Mouse (Mus musculus) urinary bladder, adult 18-20 months (tissue): ENCODE data around the gene Spata32.

Experiments used
- DNase-seq, 2 experiments: peaks; one replicate each; pipeline ENCODE4 v3.0.0; 2022; ENCODE audit warnings: low spot score in 2 of 2, mixed read lengths in 2 of 2

The Spata32 gene

DNA sequence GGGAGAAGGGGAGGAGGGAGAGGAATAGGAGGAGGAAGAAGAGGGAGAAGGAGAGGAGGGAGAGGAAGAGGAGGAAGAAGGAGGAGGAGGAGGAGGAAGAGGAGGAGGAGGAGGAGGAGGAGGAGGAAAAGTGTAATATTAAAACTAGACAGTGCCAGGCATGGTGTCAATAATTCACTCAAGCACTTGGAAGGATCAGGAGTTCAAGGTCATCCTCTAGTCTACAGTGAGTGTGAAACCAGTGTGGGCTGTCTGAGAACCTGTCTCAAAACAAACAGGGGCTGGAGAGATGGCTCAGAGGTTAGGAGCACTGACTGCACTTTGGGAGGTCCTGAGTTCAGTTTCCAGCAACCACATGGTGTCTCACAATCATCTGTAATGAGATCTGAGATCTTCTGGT is 15.9 kb downstream of the Spata32 start:
- DNase-seq: no peak

DNA sequence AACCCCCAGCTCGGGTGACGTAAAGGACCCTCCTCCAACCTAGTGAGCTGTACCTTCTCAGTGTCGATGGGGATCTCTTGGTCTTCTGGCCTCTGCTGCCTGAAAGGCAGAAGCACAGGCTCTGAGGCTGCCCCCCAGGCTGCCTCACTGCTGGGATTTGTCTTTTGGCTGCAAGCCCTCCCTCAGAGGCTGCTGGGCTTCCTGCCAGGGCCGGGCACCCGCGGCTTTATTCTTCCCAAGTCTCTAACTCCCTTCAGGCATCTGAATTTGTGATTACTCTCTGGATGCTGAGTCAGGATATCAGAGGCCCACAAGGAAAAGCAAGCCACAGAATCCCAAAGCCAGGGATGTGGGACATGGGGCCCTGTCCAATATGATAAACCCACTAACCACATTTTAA is 16.6 kb downstream of the Spata32 start:
- no peak for DNase-seq

DNA sequence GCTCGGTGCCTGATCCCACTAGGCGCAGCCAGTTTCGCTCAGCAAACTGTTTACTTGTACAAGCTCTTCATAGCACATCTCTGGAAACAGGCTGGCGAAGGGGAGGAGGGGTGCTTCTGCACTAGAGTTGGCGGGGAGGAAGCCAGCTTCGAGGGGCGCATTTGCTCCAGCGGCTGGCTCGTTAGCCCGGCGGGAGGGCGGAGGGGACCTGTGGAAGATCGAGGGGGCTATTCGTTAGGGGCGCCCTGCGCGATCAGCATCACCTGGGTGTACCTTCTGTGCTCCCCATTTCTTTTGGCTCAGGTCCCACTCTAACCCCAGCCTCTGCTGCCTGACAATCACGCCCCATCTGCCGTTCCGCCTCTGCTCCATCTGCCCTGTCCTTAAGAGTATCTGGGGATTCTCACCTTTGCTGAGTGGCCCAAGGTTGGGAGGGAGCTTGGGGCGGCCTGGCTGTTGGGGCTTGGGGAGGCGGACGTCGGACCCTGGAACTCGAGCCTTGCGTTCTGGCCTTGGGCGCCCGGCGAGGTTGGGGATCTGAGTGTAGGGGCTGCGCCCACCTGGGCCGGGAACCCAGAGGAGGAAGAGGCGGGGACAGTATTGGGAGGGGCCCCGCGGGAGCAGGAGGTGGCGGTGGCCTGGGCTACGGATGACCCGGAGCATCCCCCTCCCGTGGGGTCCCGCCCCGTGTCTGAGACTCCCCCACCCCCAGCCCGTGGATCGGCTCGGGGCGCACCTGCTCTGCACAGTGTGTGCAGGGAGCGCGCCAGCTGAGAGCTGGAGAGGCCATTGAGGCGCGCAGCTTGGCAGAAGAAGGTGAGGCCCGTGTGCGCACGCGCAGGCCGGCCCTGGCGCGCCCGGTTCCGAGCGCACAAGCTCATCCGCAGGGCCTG is 19.1 kb downstream of the Spata32 start:
- DNase-seq: peak in 1 of 2 experiments; percentile 35

DNA sequence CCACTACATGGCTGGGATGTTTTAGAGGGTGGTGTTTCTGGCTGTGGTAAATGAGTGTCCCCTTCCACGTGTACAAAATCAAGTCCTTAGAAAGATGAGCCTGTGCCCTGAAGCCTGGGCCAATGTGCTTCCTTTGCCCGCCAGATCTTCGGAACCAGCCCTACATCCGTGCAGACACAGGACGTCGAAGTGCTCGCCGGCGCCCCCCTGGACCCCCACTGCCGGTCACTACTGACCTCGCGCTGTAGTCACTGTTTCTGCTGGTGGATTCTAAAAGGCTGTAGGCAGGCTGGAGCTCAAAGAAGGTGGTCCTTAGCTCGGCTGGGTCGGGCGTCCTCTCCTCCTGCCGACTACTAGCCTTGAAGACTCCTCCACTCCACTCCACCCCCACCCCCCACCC is 19.9 kb downstream of the Spata32 start:
- DNase-seq: no peak

DNA sequence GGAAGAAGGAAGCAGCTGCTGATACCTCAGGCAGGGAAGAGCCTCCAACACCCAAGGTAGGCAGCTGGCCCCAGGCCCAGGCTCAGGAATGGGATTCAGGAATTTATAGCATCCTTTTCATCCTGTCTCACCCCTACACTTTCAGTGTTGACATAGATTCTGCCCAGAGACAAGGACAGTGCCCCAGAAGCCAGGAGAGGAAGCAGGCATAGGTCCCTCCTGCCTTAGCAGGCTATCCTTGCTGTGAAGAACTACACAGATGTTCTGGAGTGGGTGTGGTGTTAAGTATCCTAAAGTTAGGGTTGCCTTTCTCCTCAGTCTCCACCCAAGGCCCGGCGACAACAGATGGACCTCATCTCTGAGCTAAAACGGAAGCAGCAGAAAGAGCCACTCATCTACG is 20.9 kb downstream of the Spata32 start:
- DNase-seq: no peak

DNA sequence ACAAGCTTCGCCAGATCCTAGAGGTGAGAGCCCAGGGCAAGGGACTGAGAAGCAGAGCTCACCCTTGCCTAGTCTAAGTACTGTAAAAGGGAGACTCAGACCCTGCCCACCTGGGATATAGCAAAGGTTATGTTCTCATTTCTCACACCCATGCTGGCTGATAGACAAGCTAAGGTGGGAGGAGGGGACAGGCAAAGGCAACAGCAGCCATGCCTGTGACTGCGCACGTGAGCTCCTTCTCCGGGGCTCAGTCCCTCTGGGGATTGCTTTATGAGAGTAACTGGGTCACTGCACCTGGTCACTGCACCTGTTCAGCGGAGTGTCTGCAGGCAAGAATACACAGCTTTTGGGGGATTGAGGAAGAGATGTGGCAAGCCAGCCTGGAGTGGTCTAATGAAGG is 22.6 kb downstream of the Spata32 start:
- DNase-seq: no peak

DNA sequence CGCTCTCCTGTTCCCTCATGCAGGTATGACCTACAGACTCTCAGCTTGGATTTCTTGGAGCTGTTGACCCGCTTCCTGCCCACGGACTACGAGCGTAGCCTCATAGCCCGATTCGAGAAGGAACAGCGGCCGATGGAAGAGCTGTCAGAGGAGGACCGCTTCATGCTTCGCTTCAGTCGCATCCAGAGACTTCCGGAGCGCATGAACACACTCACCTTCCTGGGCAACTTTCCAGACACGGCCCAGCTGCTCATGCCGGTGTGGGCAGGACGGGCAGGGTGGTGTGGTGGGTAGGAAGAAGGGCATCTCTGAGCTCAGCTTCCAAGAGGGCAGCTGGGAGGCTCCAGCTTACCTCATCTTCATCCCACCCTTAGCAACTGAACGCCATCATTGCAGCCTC is 23.0 kb downstream of the Spata32 start:
- no peak for DNase-seq

DNA sequence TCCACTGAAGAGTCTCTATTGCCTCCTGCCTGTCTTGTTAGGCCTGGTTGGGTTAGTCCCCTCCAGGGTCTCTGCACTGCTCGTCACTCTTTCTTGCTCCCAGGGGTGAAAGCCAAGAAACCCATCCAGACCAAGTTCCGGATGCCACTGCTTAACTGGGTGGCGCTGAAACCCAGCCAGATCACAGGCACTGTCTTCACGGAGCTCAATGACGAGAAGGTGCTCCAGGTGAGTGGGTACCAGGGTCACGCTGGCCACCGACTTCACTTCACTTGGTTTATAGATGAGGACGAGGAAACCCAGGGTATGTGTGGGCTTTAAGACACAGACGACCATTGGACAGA is 24.4 kb downstream of the Spata32 start:
- no peak for DNase-seq

DNA sequence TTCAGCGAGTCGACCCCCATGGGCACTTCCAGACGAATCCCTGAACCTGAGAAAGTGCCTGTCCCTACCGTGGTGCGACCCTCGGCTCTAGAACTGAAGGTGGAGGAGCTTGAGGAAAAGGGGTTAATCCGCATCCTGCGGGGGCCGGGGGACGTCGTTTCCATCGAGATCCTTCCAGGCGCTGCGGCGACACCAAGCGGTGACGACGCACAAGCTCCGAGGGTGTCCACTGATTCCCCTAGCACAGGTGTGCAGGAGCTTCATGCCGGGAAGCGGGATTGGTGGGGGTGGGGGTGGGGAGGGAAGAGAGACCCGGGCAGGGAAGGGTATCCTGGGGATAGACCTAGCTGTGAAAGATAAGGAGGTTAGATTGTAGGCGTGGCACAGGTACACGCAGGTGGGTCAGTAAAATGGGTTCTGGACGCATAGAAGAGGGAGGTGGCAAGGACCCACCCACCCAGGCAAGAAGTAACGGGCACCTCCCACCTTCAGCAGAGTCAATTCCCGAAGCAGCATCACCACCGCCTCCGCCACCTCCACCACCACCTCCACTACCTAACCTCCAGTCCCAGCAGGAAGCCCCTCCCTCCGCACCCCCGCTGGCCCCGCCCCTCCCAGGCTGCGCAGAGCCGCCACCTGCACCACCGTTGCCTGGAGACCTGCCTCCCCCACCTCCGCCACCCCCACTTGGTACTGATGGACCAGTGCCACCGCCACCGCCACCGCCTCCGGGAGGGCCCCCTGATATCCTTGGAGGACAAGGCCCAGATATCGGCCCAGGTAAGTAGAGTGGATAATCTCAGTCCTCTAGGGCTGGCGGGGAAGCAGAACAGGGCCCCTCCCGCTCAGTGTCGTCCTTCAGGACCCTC is 25.0 kb downstream of the Spata32 start:
- no peak for DNase-seq

DNA sequence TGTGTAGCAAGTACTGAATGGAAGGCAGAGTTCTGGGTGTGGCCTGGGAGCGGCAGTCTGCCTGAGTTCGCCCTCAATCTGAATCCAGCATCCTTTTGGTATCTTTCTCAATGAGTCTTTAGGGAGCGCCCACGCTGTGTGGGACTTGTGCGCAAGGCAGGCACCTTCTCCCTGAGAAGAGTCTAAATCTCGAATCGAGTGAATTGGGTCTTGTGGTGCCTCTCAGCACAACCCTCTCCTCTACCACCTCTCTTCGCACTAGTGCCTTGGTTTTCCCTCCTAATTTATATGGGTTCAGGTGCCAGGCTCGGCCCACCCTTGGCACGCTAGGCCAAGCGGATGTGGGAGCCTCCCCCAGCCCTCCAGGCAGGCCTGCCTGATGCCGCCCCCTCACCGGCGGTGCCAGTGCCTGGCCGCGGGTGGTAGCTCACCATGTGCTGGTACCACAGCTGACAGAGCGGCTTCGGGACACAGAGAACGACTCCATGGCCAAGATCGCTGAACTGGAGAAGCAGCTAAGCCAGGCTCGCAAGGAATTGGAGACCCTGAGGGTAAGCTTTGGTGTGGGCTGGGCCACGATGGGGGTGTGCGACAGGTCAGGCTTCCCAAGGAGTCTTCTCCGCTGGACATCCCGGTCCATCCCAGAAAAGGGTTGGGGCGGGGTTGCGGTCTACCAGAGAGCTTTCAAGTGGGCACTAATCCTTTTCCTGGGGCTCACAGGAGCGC is 25.8 kb downstream of the Spata32 start:
- DNase-seq: no peak

DNA sequence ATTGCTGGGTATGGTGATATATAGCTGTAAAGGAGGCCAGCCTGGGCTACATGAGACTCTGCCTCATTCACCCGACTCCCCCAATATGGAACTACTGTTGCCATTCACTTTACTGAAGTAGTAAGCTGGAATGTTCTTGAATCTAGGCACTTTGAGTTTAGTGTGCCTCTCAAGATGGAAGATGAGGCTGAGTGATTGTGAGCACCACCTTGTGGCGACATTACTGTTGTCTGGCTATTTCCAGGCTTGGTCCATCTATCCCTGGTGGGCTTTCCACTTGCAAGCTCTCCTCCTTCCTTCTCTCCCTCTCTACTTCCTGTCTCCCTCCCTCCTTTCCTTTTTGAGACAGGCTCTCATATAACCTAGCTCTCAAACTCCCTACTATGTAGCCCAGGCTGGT is 33.3 kb downstream of the Spata32 start:
- no peak for DNase-seq

DNA sequence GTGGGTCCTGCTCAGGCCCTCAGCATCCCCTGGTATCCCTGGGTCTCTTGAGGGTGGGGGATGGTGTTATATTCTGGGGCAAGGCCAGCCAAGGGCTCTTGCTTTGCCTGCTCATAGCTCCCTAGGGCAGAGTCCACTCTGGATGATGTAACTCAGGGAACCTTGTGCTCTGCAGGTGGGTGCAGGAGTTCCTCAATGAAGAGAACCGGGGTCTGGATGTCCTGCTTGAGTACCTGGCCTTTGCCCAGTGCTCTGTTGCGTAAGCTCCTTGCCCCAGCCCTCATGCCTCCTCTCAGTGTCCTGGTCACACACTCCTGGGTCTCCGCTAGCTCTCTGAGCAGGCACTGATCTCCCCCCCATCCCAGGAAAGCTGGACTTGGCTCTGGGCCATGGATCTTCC is 36.3 kb downstream of the Spata32 start:
- DNase-seq: no peak

DNA sequence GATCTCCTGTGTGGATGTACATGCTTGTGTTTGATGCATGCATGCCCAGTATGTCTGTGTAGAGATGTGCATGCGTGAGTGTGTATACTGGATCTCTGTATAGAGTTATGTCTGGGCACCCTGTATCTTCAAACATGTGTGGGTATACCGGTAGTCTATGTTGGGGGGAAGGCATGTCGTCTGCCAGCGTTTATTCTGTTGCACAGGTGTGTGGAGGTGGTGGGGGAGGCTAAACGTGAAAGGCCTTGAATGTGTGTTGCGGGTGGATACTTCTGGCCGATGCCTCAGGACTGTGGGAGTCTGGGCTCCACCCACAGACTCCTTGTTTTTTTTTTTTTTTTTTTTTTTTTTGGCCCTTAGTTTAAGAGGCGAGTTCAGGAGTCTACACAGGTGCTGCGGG is 36.9 kb downstream of the Spata32 start:
- DNase-seq: no peak

DNA sequence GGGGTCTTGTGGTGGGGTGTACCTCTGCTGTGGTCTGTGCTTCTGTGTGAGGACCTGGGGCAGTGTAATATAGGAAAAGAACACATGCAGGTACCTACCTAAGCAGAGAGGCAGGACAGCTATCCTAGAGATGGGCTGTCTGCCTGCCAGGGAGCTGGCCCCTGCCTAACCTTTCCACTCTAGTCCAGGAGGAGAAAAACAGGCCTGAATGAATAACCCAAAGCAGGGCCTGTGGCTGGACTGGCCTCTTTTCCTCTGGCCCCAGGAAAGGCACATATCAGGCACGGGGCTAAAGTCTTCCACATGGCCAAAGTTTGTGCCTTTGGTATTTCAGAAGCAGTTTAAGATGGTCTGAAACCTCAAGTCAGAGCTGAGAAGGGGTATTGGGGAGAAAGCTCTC is 37.8 kb downstream of the Spata32 start:
- no peak for DNase-seq

DNA sequence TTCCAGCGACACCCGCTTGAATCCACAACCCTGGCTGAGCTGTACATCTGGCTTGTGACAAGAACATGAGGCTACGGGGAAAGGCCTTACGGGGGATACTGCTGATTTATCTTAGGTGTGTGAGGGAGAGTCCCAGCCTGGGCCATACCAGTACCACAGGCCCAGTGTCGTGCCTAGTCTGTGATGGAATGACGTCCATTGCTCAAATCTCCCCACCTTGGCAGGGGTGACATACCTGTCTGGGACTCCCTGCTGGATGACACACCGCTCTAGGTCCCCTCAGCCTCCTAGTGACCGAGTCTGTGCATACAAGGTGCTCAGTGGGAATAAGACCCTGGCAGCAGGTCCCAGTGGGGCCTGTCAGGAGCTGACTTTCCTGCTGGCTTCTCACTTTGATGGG is 39.5 kb downstream of the Spata32 start:
- DNase-seq: no peak

DNA sequence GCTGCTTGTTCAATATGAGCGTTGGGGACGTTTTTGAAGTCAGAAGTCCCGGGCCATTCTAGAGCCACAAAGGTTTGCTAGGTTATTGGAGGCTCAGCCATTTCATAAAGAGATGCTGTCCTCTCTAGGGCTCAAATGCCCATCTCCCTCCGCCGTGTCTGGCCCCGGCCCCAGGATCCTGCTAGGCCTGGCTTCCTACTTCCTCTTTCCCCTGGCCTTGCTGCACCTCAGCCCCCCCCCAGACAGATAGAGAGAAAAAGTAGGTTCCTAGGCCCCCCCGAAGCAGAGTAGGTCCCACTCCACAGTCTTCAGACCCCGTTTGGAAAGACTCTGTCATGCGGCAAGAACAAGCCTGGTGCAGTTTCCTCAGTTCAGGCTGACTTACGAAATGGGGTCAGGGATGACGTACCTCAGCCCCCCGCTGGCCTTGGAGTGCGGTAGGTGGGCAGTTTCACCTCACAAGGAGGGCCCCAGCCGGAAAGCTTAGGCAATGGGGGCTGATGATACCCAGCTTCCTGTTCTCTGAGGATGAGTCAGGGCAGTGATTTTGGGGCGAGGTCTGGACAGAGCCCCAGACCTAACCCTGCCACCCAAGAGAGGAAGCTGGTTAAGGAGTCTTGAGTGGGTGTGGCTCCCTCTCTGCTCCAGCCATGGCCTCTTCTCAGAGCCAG is 40.3 kb downstream of the Spata32 start:
- no peak for DNase-seq

DNA sequence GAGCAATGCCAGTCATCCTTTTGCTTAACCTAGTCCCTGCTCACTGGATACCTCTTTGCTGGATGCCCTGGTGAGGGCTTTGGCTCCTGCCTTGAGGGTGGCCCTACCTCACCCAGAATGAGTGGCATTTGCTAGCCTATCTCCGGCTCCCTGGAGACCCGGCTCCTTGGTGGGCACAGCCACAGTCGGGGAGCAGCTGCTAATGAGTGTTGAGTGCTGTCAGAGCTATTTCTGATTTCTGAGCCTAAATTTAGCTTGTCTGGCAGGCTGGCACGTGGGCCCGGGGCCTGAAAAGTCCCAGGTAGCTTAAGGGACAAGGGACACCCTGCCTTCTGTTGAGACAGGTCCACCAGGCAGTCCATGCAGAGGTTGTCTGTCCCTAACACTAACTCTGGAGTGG is 41.0 kb downstream of the Spata32 start:
- no peak for DNase-seq

DNA sequence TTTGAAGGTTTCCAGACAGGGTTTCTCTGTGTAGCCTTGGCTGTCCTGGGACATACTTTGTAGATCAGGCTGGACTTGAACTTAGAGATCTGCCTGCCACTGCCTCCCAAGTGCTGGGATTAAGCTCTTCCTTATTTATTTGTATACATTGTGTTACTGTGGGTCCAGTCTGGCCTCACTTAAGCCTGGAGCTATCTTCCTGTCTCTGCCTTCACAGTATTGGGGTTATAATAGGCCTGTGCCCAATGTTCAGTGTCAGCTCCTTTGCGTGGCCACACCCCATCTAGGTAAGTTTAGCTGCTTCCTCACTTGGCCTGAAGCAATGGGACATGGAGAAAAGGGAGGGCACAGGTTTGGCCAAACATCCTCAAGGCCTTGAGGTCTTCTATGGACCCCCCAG is 41.7 kb downstream of the Spata32 start:
- no peak for DNase-seq

DNA sequence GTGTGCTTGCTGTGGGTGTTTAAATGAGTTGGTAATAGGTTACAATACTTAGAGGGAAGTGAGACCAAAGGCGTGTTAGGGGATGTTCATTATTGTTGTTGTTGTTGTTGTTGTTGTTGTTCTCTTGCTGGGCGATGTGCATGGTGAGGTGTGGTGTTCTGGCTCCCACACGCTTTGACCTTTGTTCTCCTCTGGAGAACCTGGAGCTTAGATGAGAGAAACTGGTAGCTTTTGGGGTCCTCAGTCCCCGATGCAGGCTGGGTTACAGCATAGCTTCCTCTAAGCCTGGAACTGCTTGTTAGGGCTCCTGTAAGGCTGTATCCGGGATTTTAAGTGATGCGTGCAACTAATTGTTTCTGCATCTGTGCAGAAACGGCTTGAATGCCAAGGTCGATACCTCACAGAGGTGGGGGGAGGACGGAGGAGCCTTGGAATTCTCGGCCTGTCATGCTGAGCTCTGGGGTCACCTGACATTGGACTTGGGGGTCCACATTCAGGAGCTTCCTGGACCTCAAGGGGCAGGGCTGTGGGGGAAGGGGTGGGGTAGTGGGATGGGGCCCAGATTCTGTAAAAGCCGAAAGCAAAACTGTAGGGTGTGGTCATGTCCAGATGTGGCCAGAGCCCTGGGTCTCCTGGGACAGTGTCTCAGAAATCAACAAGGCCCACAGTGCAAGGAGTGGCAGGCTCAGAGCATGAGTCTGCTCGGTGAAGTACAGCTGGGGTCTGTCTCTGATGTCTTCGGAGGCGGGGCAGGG is 42.4 kb downstream of the Spata32 start:
- no peak for DNase-seq

DNA sequence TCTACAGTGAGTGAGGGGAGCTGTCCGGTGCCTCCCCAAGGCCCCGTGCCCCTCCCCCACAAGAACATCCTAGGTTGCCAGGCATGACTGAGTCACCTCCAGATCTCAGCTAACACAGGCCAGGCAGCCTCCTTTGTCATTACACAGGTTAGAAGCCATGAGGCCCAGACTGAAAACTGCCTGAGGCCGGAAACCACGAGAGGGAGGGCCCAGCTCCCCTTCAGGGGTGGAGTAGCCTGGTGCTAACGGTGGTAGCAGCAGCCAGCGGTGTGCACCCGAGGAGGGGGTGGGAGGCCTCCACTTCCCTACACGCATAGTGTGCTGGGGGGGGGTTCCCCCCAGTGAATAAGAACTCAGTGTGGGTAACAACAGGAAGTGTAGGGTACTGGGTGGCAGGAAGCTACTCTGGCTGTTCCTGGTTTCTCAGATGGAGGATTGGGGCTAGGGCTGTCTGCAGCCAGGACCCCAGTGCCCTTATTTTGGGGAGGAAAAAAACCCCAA is 43.3 kb downstream of the Spata32 start:
- DNase-seq: no peak

DNA sequence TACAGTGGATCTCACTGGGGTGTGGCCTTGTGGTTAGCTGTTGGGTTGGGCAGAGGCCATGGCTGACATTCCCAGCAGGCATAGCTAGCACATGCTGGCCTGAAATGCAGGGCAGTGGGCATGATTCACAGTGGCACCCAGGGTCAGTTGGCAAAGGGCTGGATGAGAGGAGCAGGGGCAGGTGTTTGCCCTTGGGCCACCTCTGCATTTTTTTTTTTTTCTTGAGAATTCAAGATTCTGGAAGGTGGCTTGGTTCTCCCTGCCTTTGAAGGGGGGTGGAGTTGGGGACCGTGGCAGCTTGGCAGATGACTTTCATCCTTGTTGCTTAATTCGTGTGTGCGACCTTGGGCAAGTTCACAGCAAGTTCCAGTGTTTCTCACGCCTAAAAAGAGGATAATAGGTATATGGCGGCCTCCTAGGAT is 43.8 kb downstream of the Spata32 start:
- DNase-seq: no peak
